Mouse (Mus musculus) heart, adult 11 months (tissue): ENCODE measurements around the gene Snx29.
A peak's percentile ranks its signal among the peaks of the same experiment; 100 is the strongest.

ENCODE experiments used
- DNase-seq: peaks from one replicate; pipeline ENCODE4 v3.0.0; 2022

Snx29 gene

GRCm38 (mm10) chr16:11646745-11647289 lies 324.1 kb downstream of the Snx29 start:
- DNase-seq, result peak; percentile 81

- peak; percentile 59 for DNase-seq
These were observed 325.5 kb downstream of the Snx29 start for GRCm38 (mm10) chr16:11648169-11648688.

GRCm38 (mm10) chr16:11652686-11653366 lies 330.1 kb downstream of the Snx29 start:
- DNase-seq, result peak; percentile 68

- DNase-seq, result no peak
These were observed 333.2 kb downstream of the Snx29 start for GRCm38 (mm10) chr16:11655893-11656292.

GRCm38 (mm10) chr16:11657111-11657510 lies 334.4 kb downstream of the Snx29 start:
- DNase-seq, result no peak

- no peak for DNase-seq
These were observed 336.5 kb downstream of the Snx29 start for GRCm38 (mm10) chr16:11659111-11659720.

GRCm38 (mm10) chr16:11664896-11665705 lies 342.4 kb downstream of the Snx29 start:
- peak; percentile 80 for DNase-seq

- no peak for DNase-seq
These were observed 343.2 kb downstream of the Snx29 start for GRCm38 (mm10) chr16:11665869-11666268.

GRCm38 (mm10) chr16:11668375-11668774 lies 345.7 kb downstream of the Snx29 start:
- peak; percentile 61 for DNase-seq

GRCm38 (mm10) chr16:11668878-11669277 lies 346.2 kb downstream of the Snx29 start:
- DNase-seq, result no peak

- DNase-seq, result peak; percentile 53
These were observed 347.7 kb downstream of the Snx29 start for GRCm38 (mm10) chr16:11670251-11670970.

- DNase-seq, result peak; percentile 97
These were observed 348.2 kb downstream of the Snx29 start for GRCm38 (mm10) chr16:11670971-11671310.

GRCm38 (mm10) chr16:11676006-11676405 lies 353.3 kb downstream of the Snx29 start:
- DNase-seq, result peak; percentile 89

- DNase-seq, result peak; percentile 43
These were observed 362.6 kb downstream of the Snx29 start for GRCm38 (mm10) chr16:11685264-11685663.

GRCm38 (mm10) chr16:11685735-11686340 lies 363.1 kb downstream of the Snx29 start:
- peak; percentile 59 for DNase-seq

GRCm38 (mm10) chr16:11687836-11688235 lies 365.1 kb downstream of the Snx29 start:
- no peak for DNase-seq

- peak; percentile 49 for DNase-seq
These were observed 365.7 kb downstream of the Snx29 start for GRCm38 (mm10) chr16:11688281-11689005.

GRCm38 (mm10) chr16:11690097-11690496 lies 367.4 kb downstream of the Snx29 start:
- DNase-seq, result peak; percentile 92

- peak; percentile 80 for DNase-seq
These were observed 368.0 kb downstream of the Snx29 start for GRCm38 (mm10) chr16:11690756-11691155.

- peak; percentile 81 for DNase-seq
These were observed 368.9 kb downstream of the Snx29 start for GRCm38 (mm10) chr16:11691487-11692200.

- DNase-seq, result peak; percentile 75
These were observed 370.0 kb downstream of the Snx29 start for GRCm38 (mm10) chr16:11692744-11693143.
